Mouse (Mus musculus) adrenal gland, postnatal 4 days (tissue): Measurements from ENCODE around the gene Vdr. TPM values are rescaled to one million over a fixed set of nuclear protein-coding genes. Genes with fewer than 3 reads are reported as not detected.

Experiments
- DNase-seq, 2 experiments: peaks; one replicate each; pipeline ENCODE4 v3.0.0; 2021 to 2022; ENCODE audit warnings: low spot score in 2 of 2, mixed read lengths in 2 of 2
- total RNA-seq, 2 experiments: library from RNA; stranded (reverse); gene quantifications; 2 replicates each; pipeline ENCODE4 v1.2.3; 2021

The Vdr gene
- total RNA-seq, 2 experiments from 2014 or later = 3.8 to 13.3 TPM

DNA sequence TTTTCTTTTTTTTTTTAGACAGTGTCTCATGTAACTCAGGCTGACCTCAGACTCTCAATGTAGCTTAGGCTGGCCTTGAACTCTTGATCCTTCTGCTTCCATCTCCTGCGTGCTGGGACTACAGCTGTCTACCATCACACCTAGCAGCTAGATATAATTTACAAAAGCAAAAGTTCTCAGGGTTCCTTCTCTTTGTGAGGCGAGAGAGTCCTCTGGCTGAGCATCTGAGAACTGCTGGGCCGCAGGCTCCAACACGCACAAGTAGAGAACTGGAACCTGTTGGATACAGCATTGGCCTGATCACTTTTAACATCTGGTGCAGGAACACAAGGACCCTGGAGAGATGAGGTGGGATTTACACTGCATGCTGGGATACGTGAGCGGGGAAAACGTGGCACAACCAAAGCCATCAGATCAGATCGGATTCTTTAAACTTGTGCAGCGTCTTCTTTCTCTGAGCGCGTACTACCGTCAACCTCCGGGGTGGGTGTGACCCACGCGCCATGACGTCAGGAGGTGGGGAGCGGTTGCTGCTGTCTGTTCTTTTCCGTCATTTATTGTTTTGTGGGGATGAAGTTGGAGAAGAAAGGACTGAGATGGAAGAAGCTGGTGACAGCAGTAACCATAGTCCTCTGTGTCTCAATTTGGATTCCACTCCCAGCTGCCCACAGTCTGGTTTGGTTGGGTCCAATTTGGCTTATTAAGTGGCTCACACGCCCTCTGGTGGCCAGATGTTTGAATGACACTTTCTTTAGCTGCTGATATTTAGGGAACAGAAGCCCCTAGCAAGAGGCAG lies 61.1 kb downstream of the Vdr start:
- peak in 1 of 2 experiments; percentile 76 for DNase-seq

DNA sequence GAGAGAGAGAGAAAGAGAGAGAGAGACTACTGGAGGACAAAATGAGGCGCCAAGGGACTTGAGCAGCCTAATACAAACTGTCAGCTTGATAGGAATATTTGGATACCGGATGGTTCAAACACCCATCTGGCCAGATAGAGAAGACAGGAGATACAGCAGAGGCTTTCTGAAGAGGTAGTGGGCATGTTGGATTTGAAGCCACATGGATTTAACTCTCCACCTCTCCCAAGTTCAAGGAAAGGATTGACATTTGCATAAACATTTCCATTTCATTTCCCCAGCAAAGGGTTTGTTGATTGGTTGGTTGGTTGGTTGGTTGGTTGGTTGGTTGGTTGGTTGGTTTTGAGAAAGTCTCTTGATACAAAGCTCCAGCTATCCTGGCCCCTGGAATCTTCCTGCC lies 62.6 kb downstream of the Vdr start:
- DNase-seq = no peak

DNA sequence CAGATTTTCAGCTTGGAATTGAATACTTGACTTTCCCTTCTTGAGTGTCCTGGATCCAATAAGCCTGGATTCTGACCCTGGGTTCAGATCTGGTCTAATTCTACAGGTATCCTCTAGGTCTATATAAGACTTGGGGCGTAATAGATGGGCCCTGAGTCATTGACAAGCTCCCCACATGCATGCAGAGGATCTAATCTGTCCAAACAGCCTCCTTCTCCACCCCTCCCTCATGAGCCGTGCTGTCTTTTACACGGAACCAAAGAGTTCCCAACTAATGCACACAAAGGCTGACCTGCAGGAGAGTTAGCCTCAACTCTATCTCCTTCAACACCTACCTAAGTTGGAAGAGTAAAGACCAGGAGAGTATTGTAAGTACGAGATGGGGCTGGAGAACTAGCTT lies 63.1 kb downstream of the Vdr start:
- no peak for DNase-seq

DNA sequence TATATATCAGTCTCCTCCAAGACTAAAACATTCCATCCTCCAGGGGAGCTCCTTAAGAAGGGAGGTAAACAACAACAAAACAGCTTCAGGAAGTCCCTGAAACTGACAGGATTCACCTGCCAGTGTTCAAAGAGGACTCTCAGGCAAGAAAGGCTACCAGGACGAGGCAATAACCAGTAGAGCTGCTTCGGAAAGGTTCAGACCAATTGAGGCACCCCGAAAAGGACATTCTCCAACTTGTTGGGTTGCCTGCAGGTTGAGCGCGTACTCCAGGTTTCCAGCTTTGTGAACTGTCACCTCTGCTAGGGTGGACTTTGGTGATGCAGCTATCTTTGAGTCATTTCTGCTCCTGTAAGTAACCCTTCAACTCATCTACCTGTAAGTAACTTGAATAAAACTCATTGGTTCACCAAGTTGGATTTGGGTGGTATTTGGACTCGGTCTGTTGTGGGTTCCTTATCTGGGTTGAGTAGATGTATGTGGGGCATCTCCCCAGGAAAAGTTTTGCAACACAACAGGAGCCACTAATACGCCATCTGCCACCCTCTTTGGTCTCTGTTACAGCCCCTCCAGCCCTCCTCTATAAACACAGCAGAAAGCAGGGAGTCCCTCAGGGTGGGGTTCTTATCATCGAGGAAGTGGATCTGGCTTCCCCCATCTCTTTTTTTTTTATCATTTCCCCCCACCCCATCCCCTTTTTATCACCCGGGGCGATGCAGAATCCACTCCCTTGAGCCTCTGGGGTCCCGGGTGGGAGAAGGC lies 64.1 kb downstream of the Vdr start:
- no peak for DNase-seq

DNA sequence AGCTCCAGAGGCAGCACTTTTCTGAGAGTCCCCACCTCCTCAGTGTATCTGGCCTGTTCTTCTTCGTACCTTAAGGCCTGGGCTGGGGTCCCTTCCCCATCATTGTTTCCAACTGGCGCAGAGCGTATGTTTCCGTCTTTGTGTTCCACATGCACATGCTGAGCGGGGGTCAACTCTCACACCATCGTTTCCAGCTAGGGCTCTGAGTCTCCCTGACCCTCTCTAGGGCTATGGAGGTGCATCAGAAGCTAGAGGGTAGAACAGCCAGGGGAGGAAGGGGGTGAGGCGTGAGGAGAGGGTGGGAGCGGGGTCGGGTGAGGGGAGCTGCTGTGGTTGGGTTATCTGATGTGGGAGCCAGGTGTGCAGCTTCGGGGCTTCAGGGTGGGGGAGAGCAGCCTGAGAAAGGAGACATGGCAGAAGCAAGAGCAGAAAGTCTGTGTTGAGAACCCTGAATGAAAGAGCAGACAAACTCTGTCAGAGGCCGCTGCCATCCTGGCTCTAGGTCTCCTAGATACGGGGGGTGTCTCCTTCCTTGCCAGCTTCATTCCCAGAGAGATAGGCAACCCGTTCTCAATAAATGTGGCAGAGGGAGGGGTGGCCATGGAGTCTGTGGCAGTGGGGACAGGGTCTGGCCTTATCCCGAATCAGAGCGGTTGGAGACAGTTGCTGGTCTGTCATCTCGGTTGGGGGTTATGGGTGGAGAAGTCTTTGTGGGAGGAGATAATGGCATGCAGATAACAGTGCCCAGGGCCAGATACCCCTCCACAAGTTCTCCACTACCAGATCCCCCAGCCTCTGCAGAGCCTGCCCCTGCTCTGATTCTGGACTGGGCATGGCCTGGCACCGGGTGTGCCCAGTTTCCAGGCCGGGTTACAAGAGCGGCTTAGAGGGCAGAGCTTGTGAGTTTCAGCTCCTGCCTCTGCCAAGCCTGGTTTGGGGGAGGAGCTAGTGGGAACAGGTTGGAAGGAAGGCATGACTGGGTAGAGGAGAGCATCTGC lies 66.1 kb downstream of the Vdr start, which contains the start of gene Hdac7:
Hdac7 (minus strand) TSS at position 466 of the 998 bp plus-strand sequence.
- DNase-seq = no peak

DNA sequence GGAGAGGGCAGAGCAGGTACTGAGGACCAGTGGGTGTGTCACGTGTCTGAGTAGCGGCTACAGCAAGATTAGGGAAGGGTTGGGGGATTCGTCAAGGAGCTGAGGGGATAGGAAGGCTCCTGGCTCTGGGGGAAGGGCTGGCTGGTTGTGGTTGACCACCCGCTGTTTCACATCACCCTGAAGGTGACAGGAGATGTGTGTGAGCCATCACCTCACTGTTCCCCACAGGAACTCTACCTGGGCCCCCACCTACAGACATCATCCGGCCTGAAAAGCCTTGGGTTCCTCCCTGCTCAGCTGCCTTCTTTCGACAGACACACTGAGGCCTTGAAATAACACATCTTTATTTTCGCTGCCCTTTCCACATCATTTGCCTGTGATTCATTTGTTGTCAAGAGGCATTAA lies 67.2 kb downstream of the Vdr start:
- DNase-seq = no peak

DNA sequence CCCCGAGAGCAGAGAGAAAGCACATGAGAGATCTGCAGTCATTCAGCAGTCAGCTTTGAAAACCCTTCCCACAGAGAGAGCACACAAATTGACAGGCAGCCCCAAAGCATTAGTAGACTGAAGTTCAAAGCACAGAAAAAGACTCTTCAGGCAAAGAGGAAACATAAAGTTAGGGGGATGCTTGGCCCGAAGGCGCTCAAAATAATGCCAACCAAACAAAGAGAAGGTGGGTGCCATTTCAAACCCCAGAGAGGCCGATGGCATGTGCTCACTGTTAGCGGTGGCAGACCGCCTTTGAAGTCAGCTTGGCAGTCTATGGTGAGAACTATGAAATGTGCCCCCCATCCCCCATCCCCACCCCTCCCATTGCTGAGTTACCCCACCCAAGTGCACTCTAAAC lies 68.4 kb downstream of the Vdr start:
- no peak for DNase-seq

DNA sequence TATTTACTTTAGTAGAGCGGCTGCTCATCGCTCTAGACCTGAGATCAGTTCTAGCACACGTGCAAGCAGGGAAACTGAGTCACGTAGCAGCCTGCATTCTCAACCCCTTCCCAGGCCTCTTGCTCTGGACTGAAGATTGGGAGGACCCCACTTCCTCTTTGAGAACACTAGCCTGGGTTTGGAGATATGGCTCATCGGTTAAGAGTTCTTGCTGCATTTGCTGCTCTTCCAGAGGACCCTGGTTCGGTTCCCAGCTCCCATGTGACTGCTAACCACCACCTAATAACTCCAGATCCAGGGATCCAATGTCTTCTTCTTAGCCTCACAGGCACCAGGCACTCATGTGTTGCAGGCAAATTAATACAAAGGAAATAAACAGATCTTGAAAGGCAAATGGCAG lies 69.0 kb downstream of the Vdr start:
- DNase-seq = no peak

DNA sequence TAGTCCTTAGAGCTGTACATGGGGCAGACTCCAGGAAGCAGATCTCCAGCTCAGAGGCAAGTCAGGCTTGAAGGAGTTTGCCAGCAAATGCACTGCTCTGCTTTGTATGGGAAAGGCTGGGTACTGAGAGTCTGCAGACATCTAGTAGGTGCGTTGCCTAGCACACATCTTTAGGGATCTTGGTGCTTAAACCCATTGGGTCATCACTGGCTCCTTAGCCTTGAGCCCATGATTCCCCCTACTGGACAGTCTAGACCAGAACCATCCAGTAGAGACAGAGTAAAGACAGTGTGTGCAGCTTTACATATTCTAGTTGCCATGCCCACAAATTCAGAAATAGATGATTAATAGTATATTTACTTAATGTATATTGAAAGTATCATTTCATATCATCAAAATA lies 69.6 kb downstream of the Vdr start:
- no peak for DNase-seq

DNA sequence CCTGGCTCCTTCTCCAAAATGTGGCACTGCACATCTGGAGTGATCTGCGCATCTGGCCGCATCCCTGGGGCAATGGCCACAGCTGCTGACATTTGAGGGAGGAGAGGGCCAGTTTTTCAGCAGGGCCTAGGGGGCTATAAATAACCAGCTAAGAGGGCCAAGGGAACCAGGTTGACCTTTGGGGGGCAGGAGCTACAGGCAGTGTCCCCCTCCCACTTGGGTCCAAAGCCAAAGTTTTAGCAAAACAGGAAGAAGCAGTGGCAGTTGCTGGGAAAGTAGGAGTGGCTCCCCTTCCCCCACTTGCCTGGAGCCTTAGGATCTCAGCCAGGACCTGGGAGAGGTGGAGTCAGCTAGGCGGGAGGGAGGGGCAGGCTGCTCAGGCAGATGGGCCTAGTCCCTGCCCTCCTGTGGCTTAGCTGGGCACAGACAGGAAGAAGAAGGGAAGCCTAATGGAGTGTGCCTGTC lies 70.4 kb downstream of the Vdr start:
- DNase-seq = peak in 1 of 2 experiments; percentile 37

DNA sequence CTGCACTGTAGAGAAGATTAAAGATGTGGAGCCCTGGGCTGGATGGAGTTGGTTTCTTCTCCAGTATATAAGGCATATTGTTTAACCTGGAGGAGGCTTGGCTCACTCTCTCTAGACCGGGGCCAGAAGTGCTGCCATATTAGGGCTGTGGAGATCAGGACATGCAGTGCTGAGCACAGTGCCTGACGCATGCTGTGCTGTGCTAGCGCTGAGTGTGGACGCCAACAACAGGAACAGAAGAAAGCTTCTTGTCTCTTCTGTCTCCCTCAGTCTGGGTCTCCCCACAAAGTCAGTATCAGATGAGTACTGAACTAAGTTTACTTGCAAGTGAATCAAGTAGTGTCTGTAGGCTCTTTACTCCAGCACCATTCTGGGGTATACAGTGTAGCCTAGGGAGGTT lies 71.0 kb downstream of the Vdr start:
- no peak for DNase-seq

DNA sequence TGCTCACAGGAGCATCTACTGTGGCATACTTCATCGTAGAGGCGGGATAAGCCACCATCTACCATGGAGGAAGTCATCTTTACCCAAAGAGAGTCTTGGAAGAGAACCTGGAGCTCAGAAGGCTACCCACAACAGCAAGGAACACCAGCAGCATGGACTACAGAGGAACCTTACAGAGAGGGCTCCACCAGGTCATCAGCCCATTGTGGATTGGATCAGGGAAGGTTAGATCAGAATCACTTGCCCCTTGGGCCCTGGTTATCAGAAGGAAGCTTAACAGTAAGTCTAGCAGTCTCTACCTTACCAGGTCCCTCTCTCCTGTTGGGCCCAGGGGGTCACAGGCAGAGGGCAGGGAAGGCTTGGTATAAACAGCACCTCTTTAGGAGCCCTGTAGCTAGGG lies 71.4 kb downstream of the Vdr start:
- DNase-seq = no peak

DNA sequence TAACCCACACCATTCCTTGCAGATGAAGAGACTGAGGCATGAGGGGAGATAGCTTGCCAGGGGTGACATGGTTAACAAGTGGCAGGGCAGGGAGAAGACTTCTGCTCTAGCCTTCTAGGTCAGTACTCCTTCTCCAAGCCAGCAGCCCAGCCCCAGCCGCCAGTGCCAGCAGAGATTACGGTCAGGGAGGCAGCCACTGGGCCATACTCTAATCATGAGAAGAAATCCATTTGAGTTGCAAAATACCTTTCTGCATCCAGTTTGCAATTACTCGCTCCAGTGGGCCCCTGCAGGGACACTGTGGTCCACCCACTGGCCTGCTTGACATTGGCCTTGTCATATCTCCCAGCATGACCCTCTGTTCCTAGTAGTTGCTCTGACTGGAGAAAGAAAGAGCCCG lies 72.0 kb downstream of the Vdr start:
- DNase-seq = no peak

DNA sequence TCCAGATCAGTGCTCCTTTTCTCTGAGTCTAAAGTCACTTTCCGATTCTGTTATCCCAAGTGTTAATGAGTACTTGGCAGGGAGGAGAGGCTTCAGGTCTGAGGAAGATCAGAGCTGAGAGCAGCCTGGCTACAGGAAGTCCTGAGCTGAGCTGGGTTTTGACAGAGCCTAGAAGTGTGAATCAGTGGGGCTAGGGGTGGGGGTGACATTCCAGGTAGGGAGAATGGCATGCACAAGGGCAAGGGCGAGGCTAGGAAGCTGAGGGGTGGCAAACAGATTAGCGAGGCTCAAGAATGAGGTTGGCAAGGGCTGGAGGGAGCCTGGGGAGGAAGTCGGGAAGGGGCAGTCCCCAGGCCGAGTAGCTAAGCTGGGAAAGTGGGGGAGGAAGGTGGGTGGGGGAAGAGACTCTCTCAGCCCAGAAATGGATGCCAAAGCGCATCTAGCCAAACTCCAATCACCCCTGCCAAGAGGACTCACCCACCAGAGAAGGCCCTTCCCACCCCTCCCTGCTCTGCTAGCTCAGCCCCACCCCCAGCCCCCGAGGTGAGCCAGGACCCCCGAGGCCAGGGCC lies 72.9 kb downstream of the Vdr start:
- DNase-seq = no peak

DNA sequence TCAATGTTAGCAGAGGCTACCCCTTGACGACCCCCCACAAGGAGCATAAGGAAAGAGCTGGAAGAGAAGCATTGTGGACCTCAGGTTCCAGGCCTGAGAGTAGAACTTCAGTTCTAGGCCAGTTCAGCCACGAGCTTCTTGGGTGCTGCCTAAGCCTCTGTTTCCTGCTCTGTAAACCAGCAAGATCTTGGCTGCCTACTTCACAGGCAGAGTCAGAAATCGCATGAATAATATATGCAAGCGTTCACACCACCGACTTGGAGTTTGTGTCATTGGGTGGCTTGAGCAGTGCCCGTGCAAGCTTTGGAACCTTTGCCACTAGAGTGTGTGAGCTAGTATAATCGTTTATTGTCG lies 73.6 kb downstream of the Vdr start:
- DNase-seq = no peak

DNA sequence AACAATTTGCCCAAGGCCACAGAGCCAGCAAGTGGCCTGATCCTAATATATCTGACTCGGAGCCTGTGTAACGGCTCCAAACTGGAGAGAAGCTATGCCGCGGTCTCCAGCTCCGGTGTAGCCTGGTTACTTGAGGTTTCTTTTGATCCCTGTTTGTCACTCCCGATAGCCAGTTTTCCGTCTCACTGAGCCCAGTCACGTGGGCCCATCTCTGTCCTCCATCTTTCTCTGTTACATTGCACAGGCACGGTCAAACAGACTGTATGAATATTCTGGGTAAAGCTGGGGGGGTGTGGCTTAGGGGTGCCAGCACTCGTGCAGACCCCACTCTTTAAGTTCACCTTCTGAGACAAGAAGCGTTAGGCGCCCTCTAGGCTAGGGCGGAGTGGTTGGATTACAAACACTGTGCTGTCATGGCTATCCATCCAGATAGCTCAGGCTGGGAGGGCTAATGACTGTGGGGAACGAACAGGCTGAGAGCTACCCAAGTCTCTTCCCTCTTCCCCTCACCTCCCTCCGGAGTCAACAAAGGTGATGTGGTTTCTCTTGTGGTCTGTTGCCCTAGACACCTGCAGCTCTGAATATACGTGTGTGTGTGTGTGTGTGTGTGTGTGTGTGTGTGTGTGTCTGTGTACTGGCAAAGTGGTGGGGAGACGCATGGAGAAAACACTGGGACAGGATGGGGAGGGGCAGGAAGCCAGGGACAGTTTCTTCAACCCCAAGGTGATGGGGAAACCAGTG lies 74.1 kb downstream of the Vdr start:
- no peak for DNase-seq

DNA sequence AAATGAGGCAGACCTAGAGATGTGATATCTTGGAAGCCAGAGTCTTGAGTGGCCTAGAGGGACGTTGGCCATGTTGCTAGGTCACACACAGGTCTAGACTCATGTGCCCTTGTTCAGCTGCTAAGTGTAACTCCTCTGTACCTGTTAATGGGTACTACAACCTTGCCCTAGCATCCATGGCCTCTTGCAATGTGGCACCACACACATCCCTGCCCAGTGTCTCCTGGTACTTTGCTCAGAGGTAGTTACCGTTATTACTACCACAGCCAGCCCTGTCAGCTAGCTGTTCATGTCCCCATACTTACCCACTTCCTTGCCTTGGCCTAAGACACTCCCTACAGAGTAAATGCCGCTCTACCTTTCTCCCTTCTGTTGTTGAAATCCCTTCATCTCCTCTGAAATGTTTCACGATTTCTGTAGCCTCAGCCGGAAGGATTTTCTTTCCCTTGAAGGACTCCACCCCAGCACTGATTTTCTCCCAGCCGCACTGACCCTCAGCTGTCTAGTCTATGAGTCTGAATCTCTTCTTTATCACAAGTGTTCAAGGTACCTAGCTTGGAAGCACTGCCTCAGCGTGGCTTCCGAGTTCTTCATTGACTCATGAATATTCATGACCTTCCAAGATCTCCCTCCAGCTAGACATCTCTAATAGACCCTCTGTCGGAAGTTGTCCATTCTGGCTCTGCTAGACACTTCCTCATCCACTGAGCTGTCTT lies 77.5 kb downstream of the Vdr start:
- DNase-seq = no peak

DNA sequence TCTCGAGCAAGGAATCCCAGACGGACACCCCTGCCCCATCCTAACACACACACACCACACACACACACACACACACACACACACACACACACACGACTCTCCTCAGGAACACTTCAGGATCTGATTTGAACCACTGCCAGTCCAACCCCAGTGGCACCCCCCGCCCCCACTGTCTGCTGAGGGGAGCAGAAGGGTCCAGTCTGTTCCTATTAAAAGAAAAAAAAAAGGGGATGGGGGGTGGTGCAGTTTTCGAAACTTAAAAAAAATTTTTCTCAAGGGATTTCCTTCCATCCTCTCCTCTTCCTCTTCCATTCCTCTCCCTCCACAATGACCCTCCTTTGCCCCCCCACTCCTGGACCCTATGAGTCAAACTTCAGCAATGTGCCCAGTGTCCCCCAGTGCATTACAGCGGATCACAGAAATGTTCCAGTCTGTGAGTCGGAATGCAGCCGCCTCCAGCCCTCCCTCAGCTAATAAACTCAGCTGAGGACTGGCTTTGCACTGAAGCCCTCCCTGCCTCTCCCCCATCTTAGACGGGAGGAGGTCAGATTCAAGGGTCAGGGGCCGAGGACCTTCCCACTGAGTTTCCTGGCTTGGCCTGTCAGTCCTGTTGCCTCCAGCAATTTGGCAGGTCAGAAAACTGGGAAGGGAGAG lies 78.3 kb downstream of the Vdr start:
- no peak for DNase-seq
